Mouse (Mus musculus): Measurements from ENCODE around the gene Col19a1.

- no peak for TF ChIP-seq CTCF (IDR thresholded peaks at IDR 0.05; ENCODE audit: insufficient read depth, low read length)
- TF ChIP-seq POLR2A (IDR thresholded peaks at IDR 0.05; ENCODE audit: borderline replicate concordance, extremely low read depth, low read depth, low read length), result no peak
Observed at GRCm38 (mm10) chr1:24259419-24259818, 327.9 kb downstream of the Col19a1 start.

Measured in lung, adult 2 months (tissue).